Mouse (Mus musculus): ENCODE results near the gene Rhd.

GRCm38 (mm10) chr4:134869815-134870375 is 5.6 kb downstream of the Rhd start:
- TF ChIP-seq CTCF (conservative IDR thresholded peaks at IDR 0.05 in 1 of 2, IDR thresholded peaks at IDR 0.05 in 1 of 2; ENCODE audit: low read depth in 2 of 2, low read length in 2 of 2) (no peak), MAZ (IDR thresholded peaks at IDR 0.05; ENCODE audit: low read depth, low read length) (no peak), EP300 (IDR thresholded peaks at IDR 0.05; ENCODE audit: low read length) (no peak), POLR2A (IDR thresholded peaks at IDR 0.05; ENCODE audit: low read depth, low read length) (no peak), POLR2AphosphoS2 (IDR thresholded peaks at IDR 0.05; ENCODE audit: low read depth, low read length) (no peak), USF2 (conservative IDR thresholded peaks at IDR 0.05; ENCODE audit: low read depth, low read length) (no peak), USF1 (IDR thresholded peaks at IDR 0.05; ENCODE audit: low read depth, low read length) (no peak), ELF1 (IDR thresholded peaks at IDR 0.05; ENCODE audit: low read depth, low read length) (no peak), CHD2 (IDR thresholded peaks at IDR 0.05; ENCODE audit: low read length) (no peak), ETS1 (conservative IDR thresholded peaks at IDR 0.05; ENCODE audit: low read depth, low read length) (no peak), NELFE (IDR thresholded peaks at IDR 0.05; ENCODE audit: low read depth, low read length) (no peak), E2F4 (IDR thresholded peaks at IDR 0.05; ENCODE audit: insufficient replicate concordance, low read depth, low read length) (no peak), ZNF384 (IDR thresholded peaks at IDR 0.05; ENCODE audit: low read depth, low read length) (no peak), SMC3 (IDR thresholded peaks at IDR 0.05; ENCODE audit: low read depth, low read length) (no peak)

Measured in CH12.LX (cell line).